Mouse (Mus musculus) myocyte (in vitro differentiated cells): ENCODE results near the gene Zfp775.

Source experiments
- CEBPB ChIP-seq: IDR thresholded peaks from 2 replicates; pipeline ENCODE4 v1.6.1; 2011; ENCODE audit warnings: mild to moderate bottlenecking, moderate library complexity; ENCODE audit not compliant: poor library complexity, insufficient read depth, severe bottlenecking
- MAX ChIP-seq: IDR thresholded peaks from one replicate; pipeline ENCODE4 v1.6.1; 2011; ENCODE audit warnings: low read depth, mild to moderate bottlenecking, control low read depth
- TCF12 ChIP-seq: IDR thresholded peaks from one replicate; pipeline ENCODE4 v1.6.1; 2011; ENCODE audit warnings: mild to moderate bottlenecking, control low read depth; ENCODE audit not compliant: poor library complexity, insufficient read depth, severe bottlenecking

DNA sequence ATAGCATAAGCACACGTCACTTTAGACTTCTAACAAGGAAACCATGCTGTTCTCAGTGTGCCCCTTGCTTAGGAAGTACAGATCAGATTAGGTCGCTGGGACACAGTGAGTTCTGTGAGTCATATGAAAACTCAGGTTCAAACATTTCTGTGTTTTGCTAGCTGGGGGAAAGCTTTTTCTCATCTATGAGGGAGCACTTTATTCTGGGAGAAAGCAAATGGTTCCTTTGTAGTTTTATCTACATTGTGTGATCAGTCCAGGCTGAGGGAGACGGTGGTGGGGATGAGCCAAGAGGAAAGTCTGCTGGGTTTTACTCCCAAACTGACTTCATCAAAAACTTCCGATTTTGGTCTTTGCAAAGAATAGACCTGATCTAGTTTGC is 44.4 kb downstream of the Zfp775 start:
- TF ChIP-seq CEBPB: no peak
- TF ChIP-seq TCF12: no peak
- no peak for TF ChIP-seq MAX
